Comparison of ENCODE assay signal across 8 mouse cellular contexts in the genomic region with DNA sequence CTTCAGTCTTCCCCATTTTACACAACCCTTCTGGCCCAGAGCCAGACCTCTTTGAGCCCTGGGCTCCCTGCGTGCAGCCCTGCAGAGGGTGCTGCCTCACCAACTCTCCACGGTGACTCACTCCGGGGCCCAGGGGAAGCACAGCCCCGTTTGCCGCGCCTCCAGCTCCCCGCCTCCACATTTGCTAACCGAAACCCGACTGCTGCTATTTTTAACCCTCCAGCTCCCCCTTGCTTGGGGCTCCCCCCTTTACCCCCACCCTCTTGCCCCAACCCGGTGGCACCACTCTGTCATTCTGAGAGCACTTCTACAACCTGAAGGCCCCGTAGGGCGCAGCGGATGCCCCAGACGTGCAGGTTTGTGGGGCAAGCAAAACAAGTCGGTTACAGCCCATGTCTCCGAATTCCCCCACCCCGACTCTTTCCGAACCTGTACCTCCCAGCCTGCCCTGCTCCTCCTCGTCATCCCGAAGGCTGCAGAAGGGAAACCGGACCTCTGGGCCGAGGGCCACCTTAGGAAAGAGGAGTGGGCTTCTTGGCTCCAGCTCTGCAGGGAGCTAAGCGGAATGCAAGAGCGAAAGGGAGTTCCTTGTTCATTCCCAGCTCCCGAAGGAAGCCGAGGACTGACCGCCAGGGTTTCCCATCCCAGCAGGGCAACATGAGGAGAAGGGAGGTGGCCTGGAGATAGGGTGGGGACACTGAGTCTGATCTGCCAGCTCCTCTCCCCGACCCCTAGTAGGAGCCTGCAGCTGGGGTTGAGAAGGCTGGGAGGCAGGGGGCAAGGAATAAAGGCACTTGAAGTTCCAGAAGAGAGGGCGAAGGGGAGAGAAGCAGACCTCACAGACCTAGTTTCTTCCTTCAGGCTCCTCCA. TPM values are rescaled to one million over a fixed set of nuclear protein-coding genes. Genes with fewer than 3 reads are reported as not detected.
A peak's percentile ranks its signal among the peaks of the same experiment; 100 is the strongest.
DNase-seq lines count a peak whose midpoint lies in the region; ATAC-seq and TF ChIP-seq lines count a peak whose summit lies in the region.

No protein-coding gene starts in this region.

- H3K4me1 ChIP-seq in forebrain, embryonic 12.5 days: peaks cover 72% of the 10 kb centered on the region
- peaks cover 83% of the 10 kb centered on the region for H3K4me1 ChIP-seq in heart, postnatal 0 days (ENCODE audit: control insufficient read depth, insufficient read depth)
- H3K4me1 ChIP-seq in neural tube, embryonic 15.5 days: peaks cover 92% of the 10 kb centered on the region

- TF ChIP-seq CTCF in C2C12 (IDR thresholded peaks at IDR 0.05; ENCODE audit: control insufficient read depth, insufficient read depth, insufficient read length): peak; percentile 66
- TF ChIP-seq CTCF in heart, postnatal 0 days (IDR thresholded peaks at IDR 0.05; ENCODE audit: low read depth): peak; percentile 59

- peak overlapping the region; percentile 18 for H3K4me3 ChIP-seq in C2C12 (ENCODE audit: insufficient read depth, poor library complexity, severe bottlenecking)
- no peak overlapping the region for H3K4me3 ChIP-seq in forebrain, embryonic 12.5 days (replicated peaks)
- peak overlapping the region; percentile 42 for H3K4me3 ChIP-seq in heart, postnatal 0 days (ENCODE audit: low read depth, low read length)
- peak overlapping the region; percentile 15; the same call in 1 of the 2 replicates for H3K4me3 ChIP-seq in neural tube, embryonic 15.5 days (replicated peaks)

- peak overlapping the region; percentile 37 for H3K4me2 ChIP-seq in forebrain, embryonic 12.5 days
- H3K4me2 ChIP-seq in heart, postnatal 0 days (ENCODE audit: low read depth, low read length): peak overlapping the region; percentile 64
- peak overlapping the region; percentile 47 for H3K4me2 ChIP-seq in neural tube, embryonic 15.5 days

- no peak for ATAC-seq in forebrain, embryonic 12.5 days (ENCODE audit: low FRiP score)
- ATAC-seq in heart, postnatal 0 days (ENCODE audit: insufficient read depth, low read depth): peak; percentile 69
- ATAC-seq in neural tube, embryonic 15.5 days (ENCODE audit: low FRiP score): no peak

- peaks cover 91% of the 10 kb centered on the region for H3K79me3 ChIP-seq in C2C12 (ENCODE audit: low read depth)

- H3K9ac ChIP-seq in forebrain, embryonic 12.5 days: 0 out of 2 replicates have a peak overlapping the region, but pooled peaks have one; percentile 40
- H3K9ac ChIP-seq in heart, postnatal 0 days (replicated peaks; ENCODE audit: low read depth, low read length): peak overlapping the region; percentile 45
- no peak overlapping the region for H3K9ac ChIP-seq in neural tube, embryonic 15.5 days (replicated peaks)

- H3ac ChIP-seq in C2C12 (ENCODE audit: control insufficient read depth, insufficient read length, low read depth): peak overlapping the region; percentile 46

- H3K36me3 ChIP-seq in C2C12 (ENCODE audit: control insufficient read depth, insufficient read depth): peaks cover 60% of the 10 kb centered on the region
- 0 out of 2 replicates have a peak, but pooled peaks cover 7% of the 10 kb centered on the region for H3K36me3 ChIP-seq in forebrain, embryonic 12.5 days (replicated peaks)
- H3K36me3 ChIP-seq in heart, postnatal 0 days (replicated peaks; ENCODE audit: control insufficient read depth, insufficient read depth, low read length): peaks cover 7% of the 10 kb centered on the region; the same call in 1 of the 2 replicates
- H3K36me3 ChIP-seq in neural tube, embryonic 15.5 days: no peaks in the 10 kb centered on the region

- peak; percentile 95 for DNase-seq in adrenal gland, adult 2 months
- peak; percentile 90 for DNase-seq in heart, postnatal 0 days (ENCODE audit: low spot score)
- DNase-seq in kidney, postnatal 25 days: peak; percentile 85 to 90
- DNase-seq in lung, adult 18-20 months: peak; percentile 93 to 96
- DNase-seq in testis, postnatal 10 days (ENCODE audit: low spot score): peak; percentile 85

- peaks cover 100% of the 10 kb centered on the region for H3K79me2 ChIP-seq in C2C12 (ENCODE audit: control insufficient read depth, insufficient read depth)

- 9% methylated on average over 29 of the region's 29 CpGs for WGBS in forebrain, embryonic 12.5 days
- WGBS in heart, postnatal 0 days: 4% methylated on average over 29 of the region's 29 CpGs
- WGBS in neural tube, embryonic 15.5 days: 12% methylated on average over 29 of the region's 29 CpGs

- no peaks in the 10 kb centered on the region for H3K27me3 ChIP-seq in C2C12 (ENCODE audit: control insufficient read depth, insufficient read depth, insufficient read length)
- H3K27me3 ChIP-seq in forebrain, embryonic 12.5 days: peaks cover 19% of the 10 kb centered on the region
- no peaks in the 10 kb centered on the region for H3K27me3 ChIP-seq in heart, postnatal 0 days (ENCODE audit: control insufficient read depth, insufficient read depth, low read length)
- no peaks in the 10 kb centered on the region for H3K27me3 ChIP-seq in neural tube, embryonic 15.5 days (replicated peaks)

- TF ChIP-seq EP300 in heart, postnatal 0 days (IDR thresholded peaks at IDR 0.05; ENCODE audit: low read depth): 0 out of 2 replicates have a peak, but pooled peaks have one; percentile 40

- H3K27ac ChIP-seq in forebrain, embryonic 12.5 days: peak overlapping the region; percentile 36; the same call in 1 of the 2 replicates
- peak overlapping the region; percentile 81 for H3K27ac ChIP-seq in heart, postnatal 0 days (ENCODE audit: low read depth)
- H3K27ac ChIP-seq in neural tube, embryonic 15.5 days (replicated peaks): no peak overlapping the region; the same call in 1 of the 2 replicates

- H3K9me3 ChIP-seq in forebrain, embryonic 12.5 days: 0 out of 2 replicates have a peak, but pooled peaks cover 7% of the 10 kb centered on the region
- no peaks in the 10 kb centered on the region for H3K9me3 ChIP-seq in heart, postnatal 0 days (replicated peaks; ENCODE audit: control insufficient read depth, low read length)
- no peaks in the 10 kb centered on the region for H3K9me3 ChIP-seq in neural tube, embryonic 15.5 days (replicated peaks)

TF ChIP-seq in C2C12, 6 proteins besides CTCF, POLR2A, EP300 and RAD21:
- no peak for TF ChIP-seq MYOD1 (IDR thresholded peaks at IDR 0.05; ENCODE audit: control insufficient read depth, insufficient read length, low read depth)
- TF ChIP-seq CEBPB (IDR thresholded peaks at IDR 0.05; ENCODE audit: low read depth): peak; percentile 39
- no peak for TF ChIP-seq MYOG (IDR thresholded peaks at IDR 0.05; ENCODE audit: control insufficient read depth, extremely low read depth, insufficient read length)
- peak; percentile 46 for TF ChIP-seq FOSL1 (IDR thresholded peaks at IDR 0.05; ENCODE audit: insufficient read depth, low read length, poor library complexity, severe bottlenecking)
- no peak for TF ChIP-seq USF1 (IDR thresholded peaks at IDR 0.05; ENCODE audit: low read depth)
- TF ChIP-seq MAX (IDR thresholded peaks at IDR 0.05): peak; percentile 72

RNA-seq across cellular contexts. Expression of gene Hdac7, which starts 19.0 kb away (rescaled TPM):
- polyA plus RNA-seq in C2C12 (2012; fragmentation: generic; extraction: Trizol): 41.2 TPM
- total RNA-seq in adrenal gland, adult 2 months (2021): 10 to 100 TPM; 52.5 to 65.1 TPM
- 256 and 263 TPM in 2 replicates for polyA plus RNA-seq in adrenal gland, adult 2 months (2012; rRNA removed)
- polyA plus RNA-seq in forebrain, embryonic 12.5 days (2016; fragmentation: Nextera tagmentation; extraction: Ambion mirVana): 23.7 and 24.1 TPM in 2 replicates
- total RNA-seq in heart, postnatal 0 days (2014; rRNA removed; ENCODE audit: low replicate concordance): 34.4 and 36.9 TPM in 2 replicates
- 15.6 TPM in 2 replicates for polyA plus RNA-seq in heart, postnatal 0 days (2015; fragmentation: Nextera tagmentation; extraction: Ambion mirVana)
- 26.5 and 32.1 TPM in 2 replicates for polyA plus RNA-seq in neural tube, embryonic 15.5 days (2015; fragmentation: Nextera tagmentation; extraction: Ambion mirVana)

RNA-seq across cellular contexts. Expression of gene Slc48a1, which starts 47.0 kb away (rescaled TPM):
- 148 TPM for polyA plus RNA-seq in C2C12 (2012; fragmentation: generic; extraction: Trizol)
- total RNA-seq in adrenal gland, adult 2 months (2021): 100 to 1,000 TPM; 116 to 158 TPM
- polyA plus RNA-seq in adrenal gland, adult 2 months (2012; rRNA removed): 204 and 217 TPM in 2 replicates
- polyA plus RNA-seq in forebrain, embryonic 12.5 days (2016; fragmentation: Nextera tagmentation; extraction: Ambion mirVana): 36.6 and 38.1 TPM in 2 replicates
- total RNA-seq in heart, postnatal 0 days (2014; rRNA removed; ENCODE audit: low replicate concordance): 56.5 and 76.1 TPM in 2 replicates
- 90.9 and 92.1 TPM in 2 replicates for polyA plus RNA-seq in heart, postnatal 0 days (2015; fragmentation: Nextera tagmentation; extraction: Ambion mirVana)
- polyA plus RNA-seq in neural tube, embryonic 15.5 days (2015; fragmentation: Nextera tagmentation; extraction: Ambion mirVana): 99.0 and 101 TPM in 2 replicates

RNA-seq across cellular contexts. Expression of gene Rapgef3, which starts 57.5 kb away (rescaled TPM):
- 0.88 TPM for polyA plus RNA-seq in C2C12 (2012; fragmentation: generic; extraction: Trizol)
- total RNA-seq in adrenal gland, adult 2 months (2021): 10 to 100 TPM; 13.4 to 18.6 TPM
- polyA plus RNA-seq in adrenal gland, adult 2 months (2012; rRNA removed): 44.5 and 52.6 TPM in 2 replicates
- polyA plus RNA-seq in forebrain, embryonic 12.5 days (2016; fragmentation: Nextera tagmentation; extraction: Ambion mirVana): 6.2 and 6.3 TPM in 2 replicates
- 51.6 and 57.8 TPM in 2 replicates for total RNA-seq in heart, postnatal 0 days (2014; rRNA removed; ENCODE audit: low replicate concordance)
- 15.5 and 17.6 TPM in 2 replicates for polyA plus RNA-seq in heart, postnatal 0 days (2015; fragmentation: Nextera tagmentation; extraction: Ambion mirVana)
- 12.5 and 19.5 TPM in 2 replicates for polyA plus RNA-seq in neural tube, embryonic 15.5 days (2015; fragmentation: Nextera tagmentation; extraction: Ambion mirVana)
